Mouse (Mus musculus) heart, postnatal 0 days (tissue): ENCODE results near the gene Gm20219.
A peak's percentile ranks its signal among the peaks of the same experiment; 100 is the strongest.

Experiments
- CTCF ChIP-seq: IDR thresholded peaks from 2 replicates; pipeline ENCODE4 v1.5.1; 2016; ENCODE audit warnings: antibody characterized with exemption, control low read depth, low read depth
- EP300 ChIP-seq: IDR thresholded peaks from 2 replicates; pipeline ENCODE4 v1.6.1; 2016; ENCODE audit warnings: antibody characterized with exemption, low read depth

DNA sequence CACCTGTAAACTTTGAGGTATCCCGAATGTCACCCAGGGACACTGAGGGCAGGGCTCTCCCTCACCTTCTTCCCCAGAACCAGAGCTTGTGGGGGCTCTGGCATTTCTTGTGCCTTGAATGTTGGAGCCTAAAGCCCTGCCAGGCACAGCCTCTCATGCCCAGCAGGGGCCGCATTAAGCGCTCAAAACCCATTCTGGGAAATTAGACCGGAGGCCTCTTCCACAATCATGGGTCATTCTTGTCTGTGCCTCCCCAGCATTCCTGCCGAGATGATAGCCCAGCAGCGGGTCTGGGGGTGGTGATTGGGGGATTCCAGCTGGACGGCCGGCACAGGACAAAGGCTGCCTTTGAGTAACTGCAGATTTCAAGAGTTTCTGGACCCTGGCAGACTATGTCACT lies 16.3 kb downstream of the Gm20219 start:
- TF ChIP-seq CTCF, result peak; percentile 15; the same call in 1 of the 2 replicates
- TF ChIP-seq EP300, result no peak
